Mouse (Mus musculus): Measurements from ENCODE around the gene Psmb8.

- no peak for TF ChIP-seq CTCF (IDR thresholded peaks at IDR 0.05; ENCODE audit: low read depth)
- TF ChIP-seq EP300 (IDR thresholded peaks at IDR 0.05; ENCODE audit: low read depth) = no peak
Observed at GRCm38 (mm10) chr17:34244656-34245055, 47.1 kb downstream of the Psmb8 start.

Measured in liver, embryonic 14.5 days (tissue).